Mouse (Mus musculus) liver, embryonic 14.5 days (tissue): ENCODE data around the gene Fbxo6.

Experiments
- CTCF ChIP-seq: IDR thresholded peaks from 2 replicates; pipeline ENCODE4 v1.5.1; 2016; ENCODE audit warnings: antibody characterized with exemption, low read depth, control low read depth
- EP300 ChIP-seq: IDR thresholded peaks from 2 replicates; pipeline ENCODE4 v1.6.1; 2016; ENCODE audit warnings: antibody characterized with exemption, low read depth

DNA sequence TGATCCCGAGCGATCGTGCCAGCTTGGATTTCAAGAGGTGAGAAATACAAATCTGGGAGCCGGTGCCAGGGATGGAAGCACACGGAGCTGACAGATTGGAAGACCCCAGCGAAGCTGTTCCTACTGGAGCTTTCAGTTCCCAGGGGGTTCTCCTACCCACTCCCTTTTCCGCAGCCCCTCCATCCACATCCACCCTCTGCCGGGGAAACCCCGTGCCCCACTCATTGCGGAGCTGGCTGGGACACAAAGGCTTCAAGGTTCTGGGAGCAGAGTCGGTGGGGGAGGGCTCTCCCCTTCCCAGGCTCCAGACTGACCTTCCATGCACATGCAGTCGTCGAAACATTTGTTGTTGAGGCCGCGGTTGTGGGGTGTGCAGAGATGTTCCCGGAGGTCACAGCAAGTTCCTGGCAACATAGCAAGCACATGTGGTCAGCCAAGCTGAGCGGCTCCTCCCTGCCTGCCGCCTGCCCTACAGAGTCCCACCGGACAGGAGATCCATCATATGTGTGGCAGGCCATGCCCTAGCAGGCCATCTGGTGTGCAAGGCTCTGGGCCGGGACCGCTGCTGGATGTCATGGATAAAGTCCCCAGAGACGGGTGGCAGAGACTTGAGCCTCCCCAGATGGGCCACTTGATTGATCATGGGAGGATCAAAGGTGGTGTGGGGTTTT, 44.2 kb downstream of the Fbxo6 start:
- no peak for TF ChIP-seq CTCF
- TF ChIP-seq EP300 = no peak
